Mouse (Mus musculus) retina, adult 2 months (tissue): ENCODE measurements around the gene Tnf.

Experiments
- DNase-seq: peaks from one replicate; pipeline ENCODE4 v3.0.0-alpha.2; 2012; ENCODE audit warnings: low read depth, low spot score

Tnf gene

GRCm38 (mm10) chr17:35155451-35155850 lies 46.4 kb downstream of the Tnf start:
- DNase-seq: no peak

DNA sequence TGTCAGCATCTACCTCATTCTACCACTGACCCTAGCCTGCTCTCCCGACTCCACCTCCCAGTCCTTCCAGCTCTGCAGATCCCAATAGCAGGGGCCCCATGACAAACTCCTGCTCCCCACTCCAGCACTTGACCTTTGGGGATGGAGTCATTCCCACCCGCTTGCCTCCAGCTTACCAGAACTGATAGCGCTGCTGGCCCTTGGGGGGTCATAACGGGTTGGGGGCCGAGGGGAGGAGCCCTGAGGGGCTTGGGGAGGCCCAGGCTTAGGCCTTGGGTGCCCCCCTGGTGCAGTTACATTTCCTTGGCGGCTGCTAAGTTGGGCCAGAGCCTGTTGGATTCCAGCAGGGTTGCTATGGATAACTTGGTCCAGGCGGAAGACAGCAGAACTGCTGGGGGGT lies 47.2 kb downstream of the Tnf start:
- no peak for DNase-seq

GRCm38 (mm10) chr17:35153931-35154330 lies 47.9 kb downstream of the Tnf start:
- no peak for DNase-seq

- no peak for DNase-seq
Observed at GRCm38 (mm10) chr17:35153077-35153476, 48.7 kb downstream of the Tnf start.

- no peak for DNase-seq
Observed at GRCm38 (mm10) chr17:35152121-35152520, 49.7 kb downstream of the Tnf start.
